Mouse (Mus musculus): ENCODE results near the gene Calhm6. TPM values are rescaled to one million over a fixed set of nuclear protein-coding genes. Genes with fewer than 3 reads are reported as not detected.

Gene Calhm6
- polyA plus RNA-seq, 1 experiment from 2014 or later, result 1.7 TPM

DNA sequence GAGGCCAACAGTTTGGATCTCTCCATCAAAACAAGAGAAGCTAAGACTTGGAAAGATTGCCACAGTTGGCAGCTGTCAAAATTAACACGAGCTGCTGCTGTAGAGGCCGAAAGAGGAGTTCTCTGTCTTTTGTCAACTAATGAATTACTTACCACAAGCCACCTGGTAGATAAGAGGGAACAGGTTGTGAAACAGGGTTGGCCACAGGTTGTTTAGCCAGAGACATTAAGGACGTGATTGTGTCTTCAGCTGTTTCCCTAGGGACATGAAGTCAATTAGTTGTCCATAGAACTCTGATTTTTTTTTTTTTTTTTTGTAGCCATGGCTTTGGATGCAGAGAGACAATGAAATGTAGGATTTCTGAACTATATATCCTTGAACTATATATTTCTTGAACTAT, 10.7 kb downstream of the Calhm6 start:
- Histone ChIP-seq H3K4me3 (ENCODE audit: low read length) (no peak overlapping the region), H3K4me2 (replicated peaks; ENCODE audit: low read depth, low read length) (no peak overlapping the region), H3K9ac (ENCODE audit: low read depth, low read length) (no peak overlapping the region), H3K27me3 (ENCODE audit: control insufficient read depth, insufficient read depth, low read length) (no peaks in the 10 kb centered on the region), H3K9me3 (ENCODE audit: control insufficient read depth, low read length) (no peaks in the 10 kb centered on the region), H3K4me1 (ENCODE audit: control insufficient read depth, insufficient read depth, low read length) (no peaks in the 10 kb centered on the region), H3K36me3 (ENCODE audit: control insufficient read depth, insufficient read depth, low read length) (no peaks in the 10 kb centered on the region), H3K27ac (ENCODE audit: low read depth, low read length) (no peak overlapping the region)
- no peak for ATAC-seq (ENCODE audit: low FRiP score, low TSS enrichment)
- WGBS, result 53% methylated on average over 3 of the region's 3 CpGs

DNA sequence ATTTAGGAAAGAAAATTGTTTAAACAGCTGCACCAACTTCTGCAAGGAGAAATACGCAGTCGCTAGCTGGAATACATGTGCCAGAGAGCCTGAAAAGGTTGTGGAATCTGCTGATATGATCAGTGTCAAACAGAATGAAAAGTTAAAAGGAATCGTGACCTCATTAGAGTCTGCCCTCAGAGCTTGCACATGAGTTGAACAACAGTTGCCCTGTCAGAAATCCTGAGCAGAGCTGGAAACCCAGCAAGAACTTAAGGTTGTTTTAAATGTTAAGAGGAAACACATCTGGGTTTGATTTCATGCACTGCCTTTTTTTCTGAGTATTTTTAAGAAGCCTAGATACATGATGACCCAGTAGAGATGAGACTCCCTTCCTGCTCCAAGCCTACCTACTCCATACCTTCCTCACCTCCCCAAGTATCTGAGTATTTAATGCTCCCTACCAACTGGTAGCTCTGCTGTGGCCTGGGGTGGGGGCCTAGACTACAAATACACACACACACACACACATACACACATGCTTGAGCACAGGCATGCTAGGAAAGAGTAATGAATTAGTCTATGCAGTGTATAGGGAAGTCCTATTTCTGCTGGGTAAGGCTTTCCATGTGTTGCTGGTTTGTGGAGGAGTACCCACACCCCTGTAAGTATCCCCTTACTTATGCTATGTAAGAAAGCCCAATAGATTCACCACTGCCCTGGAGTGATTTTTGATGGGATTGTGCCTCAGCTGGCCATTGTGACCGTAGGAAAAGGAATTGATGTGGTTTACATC, 15.6 kb downstream of the Calhm6 start:
- no peak overlapping the region for H3K4me2 ChIP-seq (replicated peaks; ENCODE audit: low read depth, low read length)
- no peaks in the 10 kb centered on the region for H3K27me3 ChIP-seq (ENCODE audit: control insufficient read depth, insufficient read depth, low read length)
- no peak for ATAC-seq (ENCODE audit: low FRiP score, low TSS enrichment)
- whole genome bisulfite sequencing, result 62% methylated on average over 4 of the region's 4 CpGs
- no peaks in the 10 kb centered on the region for H3K9me3 ChIP-seq (ENCODE audit: control insufficient read depth, low read length)
- no peak overlapping the region for H3K27ac ChIP-seq (ENCODE audit: low read depth, low read length)
- no peak overlapping the region for H3K9ac ChIP-seq (ENCODE audit: low read depth, low read length)
- H3K4me3 ChIP-seq (ENCODE audit: low read length), result no peak overlapping the region
- no peaks in the 10 kb centered on the region for H3K4me1 ChIP-seq (ENCODE audit: control insufficient read depth, insufficient read depth, low read length)
- no peaks in the 10 kb centered on the region for H3K36me3 ChIP-seq (ENCODE audit: control insufficient read depth, insufficient read depth, low read length)

DNA sequence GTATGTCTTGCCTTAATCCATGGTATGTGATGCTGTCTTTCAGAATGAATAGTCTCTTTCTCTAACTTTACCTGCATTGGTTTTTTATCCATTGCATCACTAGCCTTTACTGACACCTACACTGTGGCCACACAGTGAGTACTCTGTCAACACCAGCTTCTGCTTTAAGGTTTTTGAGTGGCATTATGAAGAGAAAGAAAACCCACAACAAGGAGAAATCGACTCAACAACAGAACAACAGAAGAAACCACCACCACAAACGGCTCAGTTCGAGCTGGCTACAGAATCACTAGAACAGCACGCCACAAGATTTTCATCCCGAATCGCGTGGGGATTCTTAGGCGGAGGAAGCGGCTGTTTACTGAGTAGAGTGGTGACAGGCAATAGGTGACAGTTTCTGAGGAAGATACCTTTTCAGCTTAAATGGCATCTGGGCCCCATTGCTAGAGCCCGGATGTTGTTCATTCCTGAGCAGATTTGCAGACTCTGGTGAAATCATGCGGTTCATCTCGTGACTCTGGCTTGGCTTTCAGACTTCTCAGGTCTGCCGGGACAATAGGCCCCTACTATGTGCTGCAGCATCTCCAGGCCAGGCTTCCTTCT, 16.8 kb downstream of the Calhm6 start:
- Histone ChIP-seq H3K27me3 (ENCODE audit: control insufficient read depth, insufficient read depth, low read length) (no peaks in the 10 kb centered on the region), H3K4me1 (ENCODE audit: control insufficient read depth, insufficient read depth, low read length) (no peaks in the 10 kb centered on the region), H3K9me3 (ENCODE audit: control insufficient read depth, low read length) (no peaks in the 10 kb centered on the region), H3K27ac (ENCODE audit: low read depth, low read length) (no peak overlapping the region), H3K4me2 (replicated peaks; ENCODE audit: low read depth, low read length) (no peak overlapping the region), H3K36me3 (ENCODE audit: control insufficient read depth, insufficient read depth, low read length) (no peaks in the 10 kb centered on the region), H3K4me3 (ENCODE audit: low read length) (no peak overlapping the region), H3K9ac (ENCODE audit: low read depth, low read length) (no peak overlapping the region)
- WGBS, result 87% methylated on average over 13 of the region's 13 CpGs
- no peak for ATAC-seq (ENCODE audit: low FRiP score, low TSS enrichment)

DNA sequence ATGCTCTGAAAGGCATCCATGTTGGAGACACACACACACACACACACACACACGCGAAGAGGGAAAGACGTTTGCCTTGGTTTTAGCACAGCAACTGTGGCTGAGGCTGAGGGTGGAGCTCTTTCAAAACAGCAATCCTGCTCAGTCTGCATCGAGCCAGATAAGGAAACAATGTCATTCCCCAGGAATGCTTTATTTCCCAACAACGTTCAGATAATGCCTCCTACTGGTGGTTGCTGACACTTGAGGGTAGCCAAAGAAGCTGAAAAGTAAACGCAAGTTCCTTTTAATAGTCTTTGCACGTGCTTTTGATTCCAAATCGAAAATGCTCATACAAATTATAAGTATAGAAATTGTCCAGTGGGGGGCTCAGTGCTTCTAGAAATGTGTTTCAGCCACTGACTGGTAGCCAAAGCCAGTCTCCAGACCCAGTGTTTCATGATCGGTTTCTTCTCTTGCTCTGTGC, 31.3 kb downstream of the Calhm6 start, which contains the start of gene Calhm5:
Gene Calhm5, minus strand, starts transcription at position 102 of the 466 bp plus-strand sequence.
- no peaks in the 10 kb centered on the region for H3K36me3 ChIP-seq (ENCODE audit: control insufficient read depth, insufficient read depth, low read length)
- no peaks in the 10 kb centered on the region for H3K9me3 ChIP-seq (ENCODE audit: control insufficient read depth, low read length)
- H3K4me2 ChIP-seq (replicated peaks; ENCODE audit: low read depth, low read length), result peak within 1 kb of the TSS; percentile 31
- WGBS, result 31% methylated on average over 9 of the region's 9 CpGs
- H3K4me3 ChIP-seq (ENCODE audit: low read length), result peak within 1 kb of the TSS; percentile 18; the same call in 1 of the 2 replicates
- H3K27ac ChIP-seq (ENCODE audit: low read depth, low read length), result no peak within 1 kb of the TSS
- peak; percentile 81; the same call in 1 of the 2 replicates for ATAC-seq (ENCODE audit: low FRiP score, low TSS enrichment)
- H3K27me3 ChIP-seq (ENCODE audit: control insufficient read depth, insufficient read depth, low read length), result no peaks in the 10 kb centered on the region
- H3K9ac ChIP-seq (ENCODE audit: low read depth, low read length), result peak within 1 kb of the TSS; percentile 32
- H3K4me1 ChIP-seq (ENCODE audit: control insufficient read depth, insufficient read depth, low read length), result no peaks in the 10 kb centered on the region

DNA sequence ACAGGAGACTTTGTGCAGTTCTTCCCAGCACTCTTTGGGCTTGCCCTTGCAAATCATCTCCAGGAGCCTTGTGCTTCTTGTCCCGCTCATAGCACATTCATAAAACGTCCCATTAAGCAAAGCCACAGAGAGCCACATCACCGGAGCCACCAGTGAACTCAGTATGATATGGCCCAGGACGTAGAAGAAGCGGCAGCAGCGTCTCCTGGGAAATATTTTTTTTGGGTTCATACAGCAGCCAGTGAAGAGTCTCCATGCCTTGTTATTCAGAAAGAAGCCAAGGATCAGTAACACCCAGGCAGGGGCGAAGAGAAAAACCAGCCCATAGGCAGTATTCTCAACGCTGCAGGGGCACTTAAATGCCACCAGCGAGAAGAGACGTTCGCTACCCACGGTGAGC, 31.8 kb downstream of the Calhm6 start:
- no peaks in the 10 kb centered on the region for H3K36me3 ChIP-seq (ENCODE audit: control insufficient read depth, insufficient read depth, low read length)
- H3K4me2 ChIP-seq (replicated peaks; ENCODE audit: low read depth, low read length), result peak overlapping the region; percentile 31
- peak; percentile 24; the same call in 1 of the 2 replicates for ATAC-seq (ENCODE audit: low FRiP score, low TSS enrichment)
- H3K27me3 ChIP-seq (ENCODE audit: control insufficient read depth, insufficient read depth, low read length), result no peaks in the 10 kb centered on the region
- H3K9ac ChIP-seq (ENCODE audit: low read depth, low read length), result no peak overlapping the region
- peak overlapping the region; percentile 18; the same call in 1 of the 2 replicates for H3K4me3 ChIP-seq (ENCODE audit: low read length)
- no peak overlapping the region for H3K27ac ChIP-seq (ENCODE audit: low read depth, low read length)
- H3K4me1 ChIP-seq (ENCODE audit: control insufficient read depth, insufficient read depth, low read length), result no peaks in the 10 kb centered on the region
- 53% methylated on average over 12 of the region's 12 CpGs for WGBS
- no peaks in the 10 kb centered on the region for H3K9me3 ChIP-seq (ENCODE audit: control insufficient read depth, low read length)

DNA sequence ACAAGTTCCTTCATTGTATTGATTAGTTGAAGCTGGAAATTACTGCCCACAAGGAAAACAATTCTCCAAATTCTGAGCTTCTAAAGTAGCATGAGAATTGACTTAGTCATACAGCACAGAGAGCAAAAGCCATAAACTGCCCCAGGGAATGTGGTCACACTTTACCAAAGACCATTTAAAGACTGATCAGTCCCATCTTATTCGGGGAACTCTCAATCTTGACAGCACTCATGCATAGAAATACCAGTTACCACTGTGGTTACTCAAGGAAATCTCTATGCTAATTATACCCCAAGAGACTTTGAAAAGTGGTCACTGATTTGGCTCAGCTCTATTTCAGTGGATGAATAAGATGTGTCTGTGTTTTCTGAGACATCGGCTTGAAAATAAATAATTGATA, 32.6 kb downstream of the Calhm6 start:
- no peaks in the 10 kb centered on the region for H3K27me3 ChIP-seq (ENCODE audit: control insufficient read depth, insufficient read depth, low read length)
- no peak overlapping the region for H3K4me3 ChIP-seq (ENCODE audit: low read length)
- no peaks in the 10 kb centered on the region for H3K9me3 ChIP-seq (ENCODE audit: control insufficient read depth, low read length)
- ATAC-seq (ENCODE audit: low FRiP score, low TSS enrichment), result no peak
- WGBS, result 65% methylated on average over 2 of the region's 2 CpGs
- H3K4me1 ChIP-seq (ENCODE audit: control insufficient read depth, insufficient read depth, low read length), result no peaks in the 10 kb centered on the region
- no peak overlapping the region for H3K4me2 ChIP-seq (replicated peaks; ENCODE audit: low read depth, low read length)
- H3K36me3 ChIP-seq (ENCODE audit: control insufficient read depth, insufficient read depth, low read length), result no peaks in the 10 kb centered on the region
- no peak overlapping the region for H3K27ac ChIP-seq (ENCODE audit: low read depth, low read length)
- H3K9ac ChIP-seq (ENCODE audit: low read depth, low read length), result no peak overlapping the region

DNA sequence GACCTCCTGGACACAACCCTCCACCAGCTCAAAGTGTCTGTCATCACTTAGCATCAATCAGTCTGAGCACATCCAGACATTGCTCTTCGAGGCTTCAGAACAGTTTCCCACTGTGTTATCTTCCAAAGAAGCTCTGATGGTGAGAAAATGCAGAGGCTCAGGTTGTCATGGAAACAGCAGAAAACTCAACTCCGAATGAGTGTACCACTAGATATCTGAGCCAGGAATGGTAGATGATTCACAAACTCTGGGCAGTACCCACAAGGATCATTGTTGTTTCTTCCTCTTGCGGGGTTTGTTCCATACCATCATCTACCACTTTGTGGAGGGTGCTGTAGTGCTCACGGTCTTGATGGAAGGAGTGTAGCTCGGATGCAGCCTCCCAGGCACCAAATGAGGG, 35.9 kb downstream of the Calhm6 start:
- no peak overlapping the region for H3K27ac ChIP-seq (ENCODE audit: low read depth, low read length)
- H3K4me1 ChIP-seq (ENCODE audit: control insufficient read depth, insufficient read depth, low read length), result no peaks in the 10 kb centered on the region
- no peaks in the 10 kb centered on the region for H3K9me3 ChIP-seq (ENCODE audit: control insufficient read depth, low read length)
- no peak overlapping the region for H3K9ac ChIP-seq (ENCODE audit: low read depth, low read length)
- H3K4me2 ChIP-seq (replicated peaks; ENCODE audit: low read depth, low read length), result no peak overlapping the region
- no peak overlapping the region for H3K4me3 ChIP-seq (ENCODE audit: low read length)
- no peak for ATAC-seq (ENCODE audit: low FRiP score, low TSS enrichment)
- 83% methylated on average over 5 of the region's 5 CpGs for WGBS
- H3K36me3 ChIP-seq (ENCODE audit: control insufficient read depth, insufficient read depth, low read length), result no peaks in the 10 kb centered on the region
- H3K27me3 ChIP-seq (ENCODE audit: control insufficient read depth, insufficient read depth, low read length), result no peaks in the 10 kb centered on the region

DNA sequence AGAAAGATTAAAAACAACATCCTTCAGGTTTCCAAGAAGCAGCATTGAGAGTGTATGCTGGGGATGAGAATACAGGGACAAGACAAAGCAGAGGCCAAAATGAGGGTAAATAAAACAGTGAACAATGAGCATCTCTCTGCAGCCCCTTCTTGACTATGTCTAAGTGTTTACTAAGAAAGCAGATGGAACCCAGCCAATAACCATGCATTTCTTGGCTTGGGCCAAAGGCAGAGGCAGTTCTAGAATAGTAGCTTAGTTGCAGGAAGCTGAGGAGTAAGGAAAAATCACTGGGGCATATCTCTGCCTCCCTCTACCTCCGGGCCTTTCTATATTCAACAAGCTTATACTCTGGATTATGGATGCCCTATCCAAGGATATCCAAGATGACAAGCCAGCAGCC, 37.3 kb downstream of the Calhm6 start:
- no peak overlapping the region for H3K4me3 ChIP-seq (ENCODE audit: low read length)
- no peaks in the 10 kb centered on the region for H3K36me3 ChIP-seq (ENCODE audit: control insufficient read depth, insufficient read depth, low read length)
- no peak for ATAC-seq (ENCODE audit: low FRiP score, low TSS enrichment)
- H3K27ac ChIP-seq (ENCODE audit: low read depth, low read length), result no peak overlapping the region
- no peaks in the 10 kb centered on the region for H3K4me1 ChIP-seq (ENCODE audit: control insufficient read depth, insufficient read depth, low read length)
- no peak overlapping the region for H3K9ac ChIP-seq (ENCODE audit: low read depth, low read length)
- no peaks in the 10 kb centered on the region for H3K27me3 ChIP-seq (ENCODE audit: control insufficient read depth, insufficient read depth, low read length)
- 90% methylated on average over 1 of the region's 1 CpGs for WGBS
- H3K9me3 ChIP-seq (ENCODE audit: control insufficient read depth, low read length), result no peaks in the 10 kb centered on the region
- no peak overlapping the region for H3K4me2 ChIP-seq (replicated peaks; ENCODE audit: low read depth, low read length)

DNA sequence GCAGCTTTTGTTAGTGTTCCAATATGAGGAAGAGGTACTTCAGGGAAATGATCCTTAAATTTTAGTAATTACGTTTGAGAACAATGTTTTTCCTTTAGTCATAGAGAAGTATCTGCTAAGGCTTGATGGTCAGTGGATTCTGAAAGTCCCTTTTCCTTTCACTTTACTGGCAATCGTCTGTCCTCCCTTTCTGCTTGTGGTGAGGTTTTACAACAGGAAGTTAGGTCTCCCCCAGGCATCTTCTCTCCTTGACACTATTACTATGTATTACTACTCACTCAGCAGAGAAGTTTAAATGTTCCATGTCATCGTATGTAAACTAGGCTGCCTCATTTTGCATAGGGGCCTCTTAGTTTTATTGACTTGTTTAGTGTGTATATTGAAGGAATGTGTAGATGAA, 38.3 kb downstream of the Calhm6 start:
- Histone ChIP-seq H3K4me2 (replicated peaks; ENCODE audit: low read depth, low read length) (no peak overlapping the region), H3K9me3 (ENCODE audit: control insufficient read depth, low read length) (no peaks in the 10 kb centered on the region), H3K4me3 (ENCODE audit: low read length) (no peak overlapping the region), H3K27me3 (ENCODE audit: control insufficient read depth, insufficient read depth, low read length) (no peaks in the 10 kb centered on the region), H3K27ac (ENCODE audit: low read depth, low read length) (no peak overlapping the region), H3K4me1 (ENCODE audit: control insufficient read depth, insufficient read depth, low read length) (no peaks in the 10 kb centered on the region), H3K9ac (ENCODE audit: low read depth, low read length) (no peak overlapping the region), H3K36me3 (ENCODE audit: control insufficient read depth, insufficient read depth, low read length) (no peaks in the 10 kb centered on the region)
- 63% methylated on average over 3 of the region's 3 CpGs for WGBS
- no peak for ATAC-seq (ENCODE audit: low FRiP score, low TSS enrichment)
